Mouse (Mus musculus) lung, adult 2 months (tissue): Measurements from ENCODE around the gene Krt6b.

Experiments used
- CTCF ChIP-seq: fragments of 200-500 bp; IDR thresholded peaks from 2 replicates; pipeline ENCODE4 v1.5.1; 2011; ENCODE audit warnings: mild to moderate bottlenecking, low read length, control low read depth; ENCODE audit not compliant: insufficient read depth
- POLR2A ChIP-seq: fragments of 200-500 bp; IDR thresholded peaks from 2 replicates; pipeline ENCODE4 v1.6.1; 2011; ENCODE audit warnings: low read depth, mild to moderate bottlenecking, control low read depth, low read length, borderline replicate concordance; ENCODE audit errors: extremely low read depth

GRCm38 (mm10) chr15:101702380-101702779 is 22.3 kb upstream of the Krt6b start:
- TF ChIP-seq CTCF (no peak), POLR2A (no peak)
